12 mouse cellular contexts compared by ENCODE assay signal in genomic region chr4:124485941-124486581, GRCm38 (mm10).
DNase-seq lines count a peak whose midpoint lies in the region; ATAC-seq lines count a peak whose summit lies in the region.
"Had no signal": no experiment of that assay in that cellular context is flagged by ENCODE, and none has a peak within 500 bp of the region (broad histone marks: within the 10 kb centered on the region; RNA-seq: fewer than 3 reads in every experiment).

No protein-coding gene starts in this region.

- no peak overlapping the region for H3K4me2 ChIP-seq in heart, embryonic 11.5 days
- H3K4me2 ChIP-seq in forebrain, embryonic 11.5 days (ENCODE audit: low read depth, low read length, severe bottlenecking) = peak overlapping the region; percentile 31
- H3K4me2 ChIP-seq in neural tube, embryonic 14.5 days (ENCODE audit: low read depth, low read length) = no peak overlapping the region
- H3K4me2 ChIP-seq in liver, embryonic 11.5 days = no peak overlapping the region

- no peaks in the 10 kb centered on the region for H3K36me3 ChIP-seq in heart, embryonic 11.5 days (ENCODE audit: control insufficient read depth, insufficient read depth, low read length)
- no peaks in the 10 kb centered on the region for H3K36me3 ChIP-seq in forebrain, embryonic 11.5 days (ENCODE audit: control insufficient read depth, insufficient read depth, low read length)
- H3K36me3 ChIP-seq in limb, embryonic 10.5 days = no peaks in the 10 kb centered on the region
- H3K36me3 ChIP-seq in neural tube, embryonic 14.5 days (ENCODE audit: control insufficient read depth, insufficient read depth, low read length) = no peaks in the 10 kb centered on the region
- no peaks in the 10 kb centered on the region for H3K36me3 ChIP-seq in liver, embryonic 11.5 days (ENCODE audit: control insufficient read depth, insufficient read depth, low read length)

- DNase-seq in heart, postnatal 14 days = no peak
- peak; percentile 87 for DNase-seq in forebrain, embryonic 11.5 days (ENCODE audit: low spot score)
- peak; percentile 39 for DNase-seq in limb, embryonic 10.5 days (ENCODE audit: low spot score)
- DNase-seq in adrenal gland, postnatal 4 days (ENCODE audit: low spot score in 2 of 2) = no peak
- no peak for DNase-seq in liver, embryonic 11.5 days (ENCODE audit: low spot score)
- DNase-seq in spleen, postnatal 14 days (ENCODE audit: low spot score in 2 of 2) = no peak
- DNase-seq: heart, postnatal 4 days; kidney, postnatal 36 days; lung, postnatal 10 days had no signal

- H3K4me1 ChIP-seq in heart, embryonic 11.5 days (ENCODE audit: control insufficient read depth, insufficient read depth, low read length) = peaks cover 6% of the 10 kb centered on the region; the same call in 1 of the 2 replicates
- H3K4me1 ChIP-seq in forebrain, embryonic 11.5 days (replicated peaks; ENCODE audit: control insufficient read depth, insufficient read depth, low read length) = peaks cover 18% of the 10 kb centered on the region
- H3K4me1 ChIP-seq in limb, embryonic 10.5 days = peaks cover 11% of the 10 kb centered on the region
- peaks cover 4% of the 10 kb centered on the region for H3K4me1 ChIP-seq in neural tube, embryonic 14.5 days (ENCODE audit: control insufficient read depth, insufficient read depth, low read length)
- no peaks in the 10 kb centered on the region for H3K4me1 ChIP-seq in liver, embryonic 11.5 days (replicated peaks; ENCODE audit: control insufficient read depth, insufficient read depth, low read length)

- H3K27ac ChIP-seq in heart, embryonic 11.5 days (ENCODE audit: low read depth, low read length) = no peak overlapping the region
- peak overlapping the region; percentile 81 for H3K27ac ChIP-seq in forebrain, embryonic 11.5 days (ENCODE audit: low read depth, low read length)
- H3K27ac ChIP-seq in limb, embryonic 10.5 days = no peak overlapping the region
- no peak overlapping the region for H3K27ac ChIP-seq in neural tube, embryonic 14.5 days (ENCODE audit: low read depth, low read length)
- H3K27ac ChIP-seq in liver, embryonic 11.5 days (ENCODE audit: low read depth, low read length) = no peak overlapping the region

- H3K9ac ChIP-seq in heart, embryonic 11.5 days (ENCODE audit: low read depth, low read length) = 0 out of 2 replicates have a peak overlapping the region, but pooled peaks have one; percentile 28
- H3K9ac ChIP-seq in forebrain, embryonic 11.5 days (ENCODE audit: low read length) = peak overlapping the region; percentile 58
- H3K9ac ChIP-seq in neural tube, embryonic 14.5 days (replicated peaks; ENCODE audit: low read depth, low read length) = no peak overlapping the region
- H3K9ac ChIP-seq in liver, embryonic 11.5 days (ENCODE audit: low read depth, low read length) = no peak overlapping the region

- intact Hi-C loops in heart, postnatal 14 days (cut with DNase I) = no loop called here

- WGBS in heart, embryonic 11.5 days (ENCODE audit: insufficient replicate concordance) = 13% methylated on average over 12 of the region's 12 CpGs
- 5% methylated on average over 12 of the region's 12 CpGs for WGBS in forebrain, embryonic 11.5 days
- WGBS in limb, embryonic 10.5 days = 8% methylated on average over 12 of the region's 12 CpGs
- 7% methylated on average over 12 of the region's 12 CpGs for whole genome bisulfite sequencing in neural tube, embryonic 14.5 days
- WGBS in liver, embryonic 11.5 days = 16% methylated on average over 12 of the region's 12 CpGs

- H3K9me3 ChIP-seq in heart, embryonic 11.5 days (replicated peaks; ENCODE audit: control insufficient read depth, low read length) = peaks cover 5% of the 10 kb centered on the region; the same call in 1 of the 2 replicates
- H3K9me3 ChIP-seq in forebrain, embryonic 11.5 days (ENCODE audit: control insufficient read depth, low read length) = peaks cover 10% of the 10 kb centered on the region
- peaks cover 11% of the 10 kb centered on the region for H3K9me3 ChIP-seq in limb, embryonic 10.5 days (replicated peaks)
- H3K9me3 ChIP-seq in neural tube, embryonic 14.5 days (ENCODE audit: control insufficient read depth, low read length) = peaks cover 9% of the 10 kb centered on the region; the same call in 1 of the 2 replicates
- H3K9me3 ChIP-seq in liver, embryonic 11.5 days (ENCODE audit: control insufficient read depth, low read length) = no peaks in the 10 kb centered on the region

- peaks cover 34% of the 10 kb centered on the region for H3K27me3 ChIP-seq in heart, embryonic 11.5 days (ENCODE audit: control insufficient read depth, insufficient read depth, low read length)
- peaks cover 32% of the 10 kb centered on the region for H3K27me3 ChIP-seq in forebrain, embryonic 11.5 days (ENCODE audit: control insufficient read depth, insufficient read depth, low read length)
- H3K27me3 ChIP-seq in limb, embryonic 10.5 days (ENCODE audit: low read depth, poor library complexity, severe bottlenecking) = peaks cover 91% of the 10 kb centered on the region
- peaks cover 30% of the 10 kb centered on the region for H3K27me3 ChIP-seq in neural tube, embryonic 14.5 days (ENCODE audit: control insufficient read depth, insufficient read depth, low read length)
- peaks cover 18% of the 10 kb centered on the region for H3K27me3 ChIP-seq in liver, embryonic 11.5 days (replicated peaks; ENCODE audit: control insufficient read depth, insufficient read depth, low read length)

- no peak for ATAC-seq in heart, embryonic 11.5 days (replicated peaks; ENCODE audit: insufficient number of reproducible peaks, low FRiP score, low TSS enrichment)
- ATAC-seq in forebrain, embryonic 11.5 days (replicated peaks; ENCODE audit: low FRiP score) = peak; percentile 84
- peak; percentile 63; the same call in 1 of the 2 replicates for ATAC-seq in neural tube, embryonic 14.5 days (ENCODE audit: low read depth)
- no peak for ATAC-seq in liver, embryonic 11.5 days (replicated peaks; ENCODE audit: low FRiP score)
- ATAC-seq: Patski had no signal

- H3K4me3 ChIP-seq in heart, embryonic 11.5 days (ENCODE audit: low read depth, low read length) = no peak overlapping the region
- H3K4me3 ChIP-seq in forebrain, embryonic 11.5 days (ENCODE audit: low read depth, low read length) = no peak overlapping the region
- H3K4me3 ChIP-seq in limb, embryonic 10.5 days = no peak overlapping the region
- H3K4me3 ChIP-seq in neural tube, embryonic 14.5 days (ENCODE audit: low read depth, low read length) = no peak overlapping the region
- no peak overlapping the region for H3K4me3 ChIP-seq in liver, embryonic 11.5 days (ENCODE audit: low read depth, low read length)

Comparison
In these comparisons a context has a peak if more than half of its experiments do, and no peak if none do; other contexts are left out.
1. ATAC-seq: peak in forebrain, embryonic 11.5 days (single experiment) and neural tube, embryonic 14.5 days (single experiment); none in heart, embryonic 11.5 days (single experiment) and liver, embryonic 11.5 days (single experiment).
2. H3K9ac ChIP-seq: peak in heart, embryonic 11.5 days (single experiment) and forebrain, embryonic 11.5 days (single experiment); none in neural tube, embryonic 14.5 days (single experiment) and liver, embryonic 11.5 days (single experiment).
3. DNase-seq: peak in forebrain, embryonic 11.5 days (single experiment) and limb, embryonic 10.5 days (single experiment); none in heart, postnatal 14 days (0 of 2), adrenal gland, postnatal 4 days (0 of 2), liver, embryonic 11.5 days (single experiment) and spleen, postnatal 14 days (0 of 2).